Mouse (Mus musculus) embryonic facial prominence, embryonic 12.5 days (tissue): Measurements from ENCODE around the gene Gm20403. TPM values are rescaled to one million over a fixed set of nuclear protein-coding genes. Genes with fewer than 3 reads are reported as not detected.

Experiments
- ATAC-seq: fragments of 200-750 bp; cut with Nextera tagmentation; 2 replicates; pipeline ENCODE4 v1.8.0; 2017; ENCODE audit not compliant: insufficient number of reproducible peaks, insufficient read depth, low FRiP score, low TSS enrichment
- H3K27ac ChIP-seq: fragments of 300-500 bp; sonication (generic); 2 replicates; pipeline ENCODE4 v1.5.1; 2016; ENCODE audit warnings: mild to moderate bottlenecking
- H3K27me3 ChIP-seq: fragments of 300-500 bp; sonication (generic); 2 replicates; pipeline ENCODE4 v1.6.1; 2016; ENCODE audit warnings: mild to moderate bottlenecking, moderate library complexity
- H3K36me3 ChIP-seq: fragments of 300-500 bp; sonication (generic); 2 replicates; pipeline ENCODE4 v1.6.1; 2016; ENCODE audit warnings: mild to moderate bottlenecking
- H3K4me1 ChIP-seq: fragments of 300-500 bp; sonication (generic); 2 replicates; pipeline ENCODE4 v1.6.1; 2016
- H3K4me2 ChIP-seq: fragments of 300-500 bp; sonication (generic); replicated peaks from 2 replicates; pipeline ENCODE4 v1.6.1; 2016; ENCODE audit warnings: mild to moderate bottlenecking, moderate library complexity
- H3K4me3 ChIP-seq: fragments of 300-500 bp; sonication (generic); 2 replicates; pipeline ENCODE4 v1.5.1; 2016; ENCODE audit warnings: mild to moderate bottlenecking
- H3K9ac ChIP-seq: fragments of 300-500 bp; sonication (generic); 2 replicates; pipeline ENCODE4 v1.6.1; 2016; ENCODE audit warnings: mild to moderate bottlenecking, moderate library complexity
- H3K9me3 ChIP-seq: fragments of 300-500 bp; sonication (generic); 2 replicates; pipeline ENCODE4 v1.6.1; 2016; ENCODE audit warnings: mild to moderate bottlenecking, moderate library complexity
- WGBS: fragments of 180-500 bp; shearing (Covaris S2); methylation state at CpG from one replicate; pipeline ENCODE4 v1.1.7; 2016; 5-methylcytosine and 5-hydroxymethylcytosine counted together
- polyA plus RNA-seq: library from polyadenylated mRNA; unstranded; fragments of >200 nt; fragmentation: Nextera tagmentation; extraction: Ambion mirVana; gene quantifications from 2 replicates; pipeline ENCODE4 v1.2.1, GENCODE M21; 2016

Gene Gm20403
- polyA plus RNA-seq, 1 experiment from 2014 or later: not detected

DNA sequence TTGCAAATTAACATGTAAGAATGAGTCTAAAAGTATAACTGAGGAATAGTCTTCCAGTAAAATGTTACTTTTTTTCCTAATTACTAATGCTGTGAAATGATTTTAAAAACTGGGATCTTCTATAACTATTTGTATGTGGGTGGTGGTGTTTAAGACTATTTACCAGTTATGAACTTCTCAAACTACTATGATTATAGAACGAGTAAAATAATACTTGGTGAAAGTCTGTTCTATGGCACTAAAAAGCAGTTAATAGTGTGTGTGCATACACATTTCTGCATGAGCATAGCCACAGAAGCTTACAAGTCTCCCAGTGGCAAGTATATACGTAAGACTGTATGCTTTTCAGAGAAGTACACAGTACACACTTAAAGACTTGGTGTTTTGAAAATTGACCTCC is 827 bp upstream of the Gm20403 start:
- WGBS: 83% methylated on average over 2 of the region's 2 CpGs
- ATAC-seq: no peak
- H3K27me3 ChIP-seq: no peaks in the 10 kb centered on the region

DNA sequence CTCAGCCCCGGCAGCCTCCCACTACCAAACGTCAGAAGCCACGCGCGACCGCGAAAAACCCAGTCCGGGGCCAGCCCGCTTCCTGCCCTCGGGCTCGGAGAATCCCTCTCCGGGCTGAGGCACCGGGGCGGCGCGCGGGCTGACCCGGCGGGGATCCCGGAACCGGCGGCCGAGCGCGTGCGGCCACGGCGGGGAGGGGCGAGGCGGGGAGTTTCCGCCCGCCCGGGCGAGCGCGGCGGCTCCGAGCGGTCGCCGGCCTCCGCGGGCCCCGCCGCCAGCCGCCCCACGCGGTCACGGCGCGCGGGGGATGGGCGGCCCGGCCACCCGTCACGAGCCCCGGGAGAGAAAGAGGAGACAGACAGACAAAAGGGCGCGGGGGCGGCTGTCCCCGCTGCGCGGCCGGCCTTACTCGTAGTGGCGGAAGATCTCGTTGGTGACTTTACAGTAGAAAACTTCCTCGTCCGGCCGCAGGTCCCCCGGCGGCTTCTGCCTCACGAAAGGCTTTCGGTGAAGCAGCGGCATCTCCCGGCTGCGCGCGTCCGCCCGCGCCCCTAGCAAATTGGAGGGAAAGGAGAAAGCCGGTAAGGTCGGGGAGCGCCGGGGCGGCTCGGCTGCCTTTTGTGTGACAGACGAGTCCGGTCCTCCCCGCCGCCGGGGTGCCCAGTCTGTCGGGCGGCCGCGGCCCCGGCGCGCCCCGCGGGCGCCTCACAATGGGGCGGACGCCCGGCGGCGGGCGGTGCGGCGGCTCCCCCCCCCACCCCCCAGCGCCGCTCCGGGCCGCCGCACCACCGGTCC is 875 bp downstream of the Gm20403 start:
- peak overlapping the region; percentile 75 for H3K9ac ChIP-seq
- peak overlapping the region; percentile 77 for H3K4me2 ChIP-seq
- under 1% methylated on average over 104 of the region's 117 CpGs for WGBS
- no peaks in the 10 kb centered on the region for H3K27me3 ChIP-seq
- H3K4me3 ChIP-seq: peak overlapping the region; percentile 85
- peaks cover 6% of the 10 kb centered on the region; the same call in 1 of the 2 replicates for H3K4me1 ChIP-seq
- ATAC-seq: peak; percentile 20; the same call in 1 of the 2 replicates
- H3K36me3 ChIP-seq: no peaks in the 10 kb centered on the region
- no peaks in the 10 kb centered on the region for H3K9me3 ChIP-seq
- peak overlapping the region; percentile 89 for H3K27ac ChIP-seq

More for the DNA sequence above, 827 bp upstream of the Gm20403 start:
- H3K27ac ChIP-seq: no peak overlapping the region
- H3K4me3 ChIP-seq: no peak overlapping the region
- peaks cover 6% of the 10 kb centered on the region; the same call in 1 of the 2 replicates for H3K4me1 ChIP-seq
- no peak overlapping the region for H3K4me2 ChIP-seq
- H3K9ac ChIP-seq: no peak overlapping the region
- no peaks in the 10 kb centered on the region for H3K36me3 ChIP-seq
- no peaks in the 10 kb centered on the region for H3K9me3 ChIP-seq

DNA sequence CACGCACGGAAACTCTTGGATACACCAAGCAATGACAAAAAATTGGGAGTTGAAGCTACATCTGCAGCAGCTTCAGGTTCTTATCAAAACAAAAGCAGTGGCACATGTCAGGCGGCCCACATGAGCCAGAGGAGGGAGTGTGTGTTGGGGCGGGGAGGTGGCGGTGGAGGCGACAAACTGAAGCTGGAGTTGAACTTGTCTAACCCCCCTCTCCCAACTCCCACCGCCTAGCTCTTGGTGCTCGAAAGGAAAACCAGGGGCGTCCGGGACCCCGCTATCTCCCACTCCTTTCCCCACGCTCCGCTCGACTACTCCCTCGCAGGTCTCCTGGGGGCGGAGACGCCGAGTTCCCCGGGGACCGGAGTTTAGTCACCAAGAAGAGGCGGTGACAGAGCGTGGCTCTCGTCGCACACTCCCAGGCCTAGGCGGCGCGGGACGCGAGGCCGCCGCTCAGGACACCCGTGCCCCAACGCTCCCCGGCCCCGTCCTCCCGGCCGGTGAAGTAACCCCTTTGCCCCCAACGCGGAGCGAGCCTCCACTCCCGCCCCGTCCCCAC is 1.6 kb downstream of the Gm20403 start:
- Histone ChIP-seq H3K4me1 (peaks cover 6% of the 10 kb centered on the region; the same call in 1 of the 2 replicates), H3K27ac (peak overlapping the region; percentile 89), H3K27me3 (no peaks in the 10 kb centered on the region), H3K4me2 (peak overlapping the region; percentile 77), H3K36me3 (no peaks in the 10 kb centered on the region), H3K9me3 (no peaks in the 10 kb centered on the region), H3K9ac (peak overlapping the region; percentile 75), H3K4me3 (peak overlapping the region; percentile 85)
- ATAC-seq: peak; percentile 78
- WGBS: 1% methylated on average over 42 of the region's 42 CpGs

DNA sequence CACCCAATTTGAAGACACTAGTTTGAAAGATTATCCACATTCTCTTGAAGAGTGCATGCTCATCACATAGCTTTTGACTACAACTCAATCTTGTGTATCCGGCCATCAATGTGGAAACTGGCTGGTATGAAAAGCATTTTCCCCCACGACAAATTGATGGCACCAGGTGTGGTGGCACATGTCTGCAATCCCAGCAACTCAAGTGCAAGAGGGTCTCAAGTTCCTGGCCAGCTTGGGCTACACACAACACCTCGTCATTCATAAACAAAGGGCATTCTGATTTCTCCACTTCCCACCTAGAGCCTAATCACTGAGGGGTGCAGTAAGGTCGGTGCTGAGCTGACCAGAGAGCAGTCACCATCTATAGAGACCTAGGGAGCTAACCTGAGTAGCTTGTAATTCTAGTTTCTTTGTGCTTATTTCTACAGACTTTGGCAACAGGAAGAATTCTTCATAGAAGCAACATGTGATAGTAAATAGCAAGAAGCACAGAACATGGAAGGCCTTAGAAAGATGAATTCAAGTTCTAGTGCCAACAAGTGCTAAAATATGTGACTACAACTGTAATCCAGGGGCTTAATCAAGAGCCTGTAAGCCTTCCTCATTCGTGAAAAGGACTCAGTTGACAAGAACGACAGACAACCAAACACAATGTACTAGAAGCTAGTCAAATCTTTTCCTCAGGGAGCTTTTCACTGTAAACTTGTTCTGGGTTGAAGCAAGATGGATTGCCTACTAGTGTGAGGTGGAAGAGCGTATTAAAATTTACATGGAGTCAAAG is 3.2 kb downstream of the Gm20403 start:
- 70% methylated on average over 7 of the region's 7 CpGs for WGBS
- H3K4me1 ChIP-seq: peaks cover 6% of the 10 kb centered on the region; the same call in 1 of the 2 replicates
- H3K36me3 ChIP-seq: no peaks in the 10 kb centered on the region
- H3K9ac ChIP-seq: no peak overlapping the region
- H3K9me3 ChIP-seq: no peaks in the 10 kb centered on the region
- H3K4me3 ChIP-seq: no peak overlapping the region
- no peak for ATAC-seq
- H3K27me3 ChIP-seq: no peaks in the 10 kb centered on the region
- H3K27ac ChIP-seq: no peak overlapping the region
- no peak overlapping the region for H3K4me2 ChIP-seq

DNA sequence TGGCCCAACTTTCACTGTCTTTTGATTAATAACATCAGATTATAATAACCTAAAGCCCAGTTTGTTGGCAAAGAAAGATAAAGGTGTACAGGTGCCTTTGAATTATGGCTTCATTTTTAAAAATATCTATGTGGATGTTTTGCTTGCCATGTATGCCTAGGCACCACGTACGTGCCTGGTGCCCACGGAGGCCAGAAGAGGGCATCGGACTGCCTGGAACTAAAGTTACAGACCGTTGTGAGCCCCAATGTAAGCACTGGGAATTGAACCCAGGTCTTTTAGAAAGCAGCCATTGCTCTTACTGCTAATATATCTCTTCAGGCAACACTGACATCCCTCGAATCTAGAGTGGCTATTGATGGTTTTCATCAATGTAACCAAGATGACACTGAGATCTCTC is 4.4 kb downstream of the Gm20403 start:
- Histone ChIP-seq H3K9ac (no peak overlapping the region), H3K4me2 (no peak overlapping the region), H3K9me3 (no peaks in the 10 kb centered on the region), H3K27ac (no peak overlapping the region), H3K4me3 (no peak overlapping the region), H3K27me3 (no peaks in the 10 kb centered on the region), H3K4me1 (peaks cover 6% of the 10 kb centered on the region; the same call in 1 of the 2 replicates), H3K36me3 (no peaks in the 10 kb centered on the region)
- 59% methylated on average over 6 of the region's 6 CpGs for whole genome bisulfite sequencing
- no peak for ATAC-seq

DNA sequence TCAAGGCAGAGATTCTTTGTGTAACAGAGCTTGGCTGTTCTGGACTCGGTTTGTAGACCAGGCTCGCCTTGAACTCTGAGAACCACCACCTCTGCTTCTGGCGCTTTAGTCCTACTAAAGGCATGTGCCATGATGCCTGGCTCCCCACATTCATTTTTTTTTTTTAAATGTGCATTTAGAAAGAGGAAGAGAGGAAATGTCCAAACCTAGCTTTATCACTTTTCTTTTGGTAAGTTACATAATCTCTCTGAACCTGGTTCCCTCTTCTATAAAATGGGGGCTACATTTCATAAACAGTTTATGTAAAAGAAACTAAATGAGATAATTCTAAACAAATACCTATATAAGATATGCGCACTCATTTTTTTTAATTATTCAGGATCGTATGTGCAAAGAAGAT is 5.4 kb downstream of the Gm20403 start:
- H3K36me3 ChIP-seq: no peaks in the 10 kb centered on the region

DNA sequence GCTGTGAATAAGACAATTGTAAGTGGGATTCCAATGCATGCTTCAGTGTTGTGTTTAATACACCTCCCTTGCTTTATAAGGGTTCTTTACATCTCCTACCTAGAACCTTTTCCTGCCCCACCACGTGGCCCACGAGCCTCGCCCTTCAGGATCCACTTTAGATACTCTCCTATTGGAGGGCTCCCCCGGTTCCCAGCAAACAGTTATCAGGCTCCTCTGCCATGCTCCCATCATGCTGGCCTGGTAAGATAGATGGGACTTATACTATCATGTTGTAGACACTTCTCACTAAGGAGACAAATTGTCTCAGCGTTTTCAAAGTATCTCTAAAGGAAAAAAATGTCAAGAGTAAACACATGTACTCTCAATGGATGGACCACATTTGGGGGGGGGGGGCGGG is 5.8 kb downstream of the Gm20403 start:
- no peak overlapping the region for H3K9ac ChIP-seq
- WGBS: 77% methylated on average over 6 of the region's 6 CpGs
- no peak overlapping the region for H3K4me2 ChIP-seq
- H3K27ac ChIP-seq: no peak overlapping the region
- H3K9me3 ChIP-seq: no peaks in the 10 kb centered on the region
- no peaks in the 10 kb centered on the region for H3K36me3 ChIP-seq
- peaks cover 9% of the 10 kb centered on the region; the same call in 1 of the 2 replicates for H3K4me1 ChIP-seq
- no peak for ATAC-seq
- H3K27me3 ChIP-seq: no peaks in the 10 kb centered on the region
- no peak overlapping the region for H3K4me3 ChIP-seq

More for the DNA sequence above, 5.4 kb downstream of the Gm20403 start:
- ATAC-seq: no peak
- Histone ChIP-seq H3K4me1 (peaks cover 9% of the 10 kb centered on the region; the same call in 1 of the 2 replicates), H3K4me3 (no peak overlapping the region), H3K9me3 (no peaks in the 10 kb centered on the region), H3K27ac (no peak overlapping the region), H3K9ac (no peak overlapping the region), H3K27me3 (no peaks in the 10 kb centered on the region), H3K4me2 (no peak overlapping the region)
- WGBS: 87% methylated on average over 5 of the region's 5 CpGs

DNA sequence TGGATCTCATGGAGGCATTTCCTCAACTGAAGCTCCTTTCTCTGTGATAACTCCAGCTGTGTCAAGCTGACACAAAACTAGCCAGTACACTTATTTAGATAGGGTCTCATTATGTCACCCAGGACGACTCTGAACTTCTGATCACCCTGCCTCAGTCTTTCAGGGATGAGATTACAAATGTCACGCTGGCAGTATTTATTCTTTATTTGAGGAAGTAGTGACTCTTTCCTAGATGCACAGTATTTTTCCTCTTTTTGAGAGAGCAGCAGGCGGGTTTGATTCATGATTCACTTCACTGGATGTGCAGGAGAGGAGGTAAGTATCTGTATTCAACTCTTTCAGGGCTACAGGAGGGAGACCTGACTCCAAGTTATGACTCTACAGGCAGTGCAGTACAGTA is 17.3 kb downstream of the Gm20403 start:
- Histone ChIP-seq H3K4me3 (no peak overlapping the region), H3K27me3 (no peaks in the 10 kb centered on the region), H3K9me3 (no peaks in the 10 kb centered on the region), H3K4me1 (no peaks in the 10 kb centered on the region), H3K9ac (no peak overlapping the region), H3K27ac (no peak overlapping the region), H3K4me2 (no peak overlapping the region), H3K36me3 (peaks cover 24% of the 10 kb centered on the region; the same call in 1 of the 2 replicates)
- 80% methylated on average over 3 of the region's 3 CpGs for WGBS
- ATAC-seq: no peak

DNA sequence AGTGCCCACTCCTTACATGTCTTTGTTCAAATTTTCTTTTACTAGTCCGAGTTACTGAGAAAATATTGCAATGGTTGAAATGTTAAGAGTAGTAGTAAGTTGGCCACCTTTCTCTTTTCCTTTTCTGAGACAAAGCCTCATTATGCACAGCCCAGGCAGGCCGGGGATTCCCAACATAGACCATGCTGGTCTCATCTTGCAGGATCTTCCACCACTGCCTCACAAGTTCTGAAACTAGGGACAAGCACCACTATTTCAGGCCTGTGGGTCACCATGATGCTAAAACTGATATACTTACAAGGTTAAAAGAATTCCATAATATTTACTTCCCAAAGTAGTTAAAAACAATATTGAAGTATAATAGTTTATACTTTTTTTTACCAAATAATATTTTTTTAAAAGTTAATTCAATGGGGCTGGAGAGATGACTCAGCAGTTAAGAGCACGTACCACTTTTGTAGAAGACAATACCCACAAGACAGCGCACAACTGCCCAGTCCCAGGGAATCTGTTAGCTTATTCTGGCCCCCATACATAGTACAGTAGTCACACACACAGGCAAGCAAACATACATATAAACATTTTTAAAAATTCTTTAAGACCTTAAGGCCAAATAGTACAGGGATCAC is 20.7 kb downstream of the Gm20403 start:
- no peak overlapping the region for H3K4me2 ChIP-seq
- H3K9me3 ChIP-seq: no peaks in the 10 kb centered on the region
- no peaks in the 10 kb centered on the region for H3K27me3 ChIP-seq
- peaks cover 17% of the 10 kb centered on the region for H3K36me3 ChIP-seq
- H3K4me3 ChIP-seq: no peak overlapping the region
- H3K4me1 ChIP-seq: no peaks in the 10 kb centered on the region
- no peak overlapping the region for H3K27ac ChIP-seq
- ATAC-seq: no peak
- H3K9ac ChIP-seq: no peak overlapping the region
- 94% methylated on average over 4 of the region's 4 CpGs for WGBS

DNA sequence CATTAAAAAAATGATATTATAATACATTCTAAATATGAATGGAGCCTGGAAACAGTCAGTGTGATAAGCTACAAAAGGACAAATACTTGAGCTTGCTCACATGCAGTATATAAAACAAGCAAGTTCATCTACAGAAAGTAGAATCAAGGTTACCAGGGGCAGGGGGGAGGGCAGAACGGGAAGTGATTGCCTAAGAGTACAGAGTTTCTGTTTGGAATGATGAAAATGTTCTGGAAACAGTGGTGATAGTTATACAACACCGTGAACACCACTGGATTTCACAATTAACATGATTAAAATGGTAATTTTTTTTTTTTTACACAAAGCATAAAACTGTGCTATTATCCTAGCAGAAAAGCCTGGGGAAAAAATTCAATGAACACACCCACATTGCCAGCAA is 26.8 kb downstream of the Gm20403 start:
- no peaks in the 10 kb centered on the region for H3K4me1 ChIP-seq
- no peak overlapping the region for H3K27ac ChIP-seq
- H3K36me3 ChIP-seq: peaks cover 9% of the 10 kb centered on the region; the same call in 1 of the 2 replicates
- 72% methylated on average over 2 of the region's 2 CpGs for WGBS
- no peaks in the 10 kb centered on the region for H3K9me3 ChIP-seq
- H3K9ac ChIP-seq: no peak overlapping the region
- no peak overlapping the region for H3K4me3 ChIP-seq
- no peak for ATAC-seq
- H3K4me2 ChIP-seq: no peak overlapping the region
- no peaks in the 10 kb centered on the region for H3K27me3 ChIP-seq

DNA sequence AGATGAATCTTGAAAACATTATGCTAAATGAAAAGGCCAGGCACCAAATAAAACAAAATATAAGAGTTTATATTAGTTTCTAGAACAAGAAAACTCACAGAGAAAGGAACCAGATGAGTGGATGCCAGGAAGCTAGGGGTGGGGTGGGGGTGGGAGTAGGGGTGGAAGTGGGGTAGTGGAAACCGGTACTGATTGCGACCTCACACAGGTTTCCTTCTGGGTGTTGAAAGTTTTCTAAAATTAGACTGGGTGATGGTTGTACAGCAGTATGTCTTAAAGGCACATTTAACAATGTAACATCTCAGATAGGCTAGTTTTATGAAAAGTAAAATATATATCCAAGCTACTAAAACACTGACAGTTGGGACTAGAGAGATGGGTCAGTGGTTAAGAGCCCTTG is 29.4 kb downstream of the Gm20403 start:
- no peaks in the 10 kb centered on the region for H3K4me1 ChIP-seq
- H3K27me3 ChIP-seq: no peaks in the 10 kb centered on the region
- ATAC-seq: no peak
- no peak overlapping the region for H3K9ac ChIP-seq
- 80% methylated on average over 2 of the region's 2 CpGs for WGBS
- H3K36me3 ChIP-seq: peaks cover 14% of the 10 kb centered on the region; the same call in 1 of the 2 replicates
- no peaks in the 10 kb centered on the region for H3K9me3 ChIP-seq
- no peak overlapping the region for H3K27ac ChIP-seq
- H3K4me2 ChIP-seq: no peak overlapping the region
- H3K4me3 ChIP-seq: no peak overlapping the region
